Mouse (Mus musculus) heart, embryonic 16.5 days (tissue): ENCODE measurements around the gene Arl4d. TPM values are rescaled to one million over a fixed set of nuclear protein-coding genes. Genes with fewer than 3 reads are reported as not detected.

ENCODE experiments used
- ATAC-seq: fragments of 200-750 bp; cut with Nextera tagmentation; replicated peaks from 2 replicates; pipeline ENCODE4 v1.8.0; 2017; ENCODE audit warnings: moderate number of reproducible peaks; ENCODE audit not compliant: insufficient read depth, low FRiP score; ENCODE audit errors: extremely low read depth
- H3K27ac ChIP-seq: fragments of 300-500 bp; sonication (generic); 2 replicates; pipeline ENCODE4 v1.5.1; 2014; ENCODE audit warnings: mild to moderate bottlenecking, low read length, control low read depth, moderate library complexity
- H3K27me3 ChIP-seq: fragments of 300-500 bp; sonication (generic); 2 replicates; pipeline ENCODE4 v1.6.1; 2014; ENCODE audit warnings: low read length, mixed read lengths; ENCODE audit not compliant: control insufficient read depth, insufficient read depth
- H3K36me3 ChIP-seq: fragments of 300-500 bp; sonication (generic); 2 replicates; pipeline ENCODE4 v1.6.1; 2014; ENCODE audit not compliant: control insufficient read depth, insufficient read depth
- H3K4me1 ChIP-seq: fragments of 300-500 bp; sonication (generic); 2 replicates; pipeline ENCODE4 v1.6.1; 2014; ENCODE audit warnings: low read length, mixed read lengths; ENCODE audit not compliant: control insufficient read depth, insufficient read depth
- H3K4me2 ChIP-seq: fragments of 300-500 bp; sonication (generic); 2 replicates; pipeline ENCODE4 v1.6.1; 2014; ENCODE audit warnings: low read depth, mild to moderate bottlenecking, control low read depth, low read length
- H3K4me3 ChIP-seq: fragments of 300-500 bp; sonication (generic); 2 replicates; pipeline ENCODE4 v1.5.1; 2014; ENCODE audit warnings: mild to moderate bottlenecking, control low read depth, low read length
- H3K9ac ChIP-seq: fragments of 300-500 bp; sonication (generic); 2 replicates; pipeline ENCODE4 v1.6.1; 2014; ENCODE audit warnings: low read length, control low read depth
- H3K9me3 ChIP-seq: fragments of 300-500 bp; sonication (generic); replicated peaks from 2 replicates; pipeline ENCODE4 v1.6.1; 2016; ENCODE audit warnings: low read length; ENCODE audit not compliant: control insufficient read depth
- WGBS: fragments of 180-500 bp; shearing (Covaris S2); extraction: QIAGEN DNeasy Blood & Tissue Kit; methylation state at CpG from one replicate; pipeline ENCODE4 v1.1.7; 2014; 5-methylcytosine and 5-hydroxymethylcytosine counted together
- polyA plus RNA-seq: library from polyadenylated mRNA; unstranded; fragments of >200 nt; fragmentation: Nextera tagmentation; extraction: Ambion mirVana; gene quantifications from 2 replicates; pipeline ENCODE4 v1.2.1, GENCODE M21; 2015

Arl4d gene
- polyA plus RNA-seq, 1 experiment from 2014 or later = 6.4 TPM

- WGBS = 57% methylated on average over 7 of the region's 7 CpGs
- Histone ChIP-seq H3K9me3 (peaks cover 5% of the 10 kb centered on the region), H3K4me1 (peaks cover 12% of the 10 kb centered on the region; the same call in 1 of the 2 replicates), H3K9ac (peak overlapping the region; percentile 36; the same call in 1 of the 2 replicates), H3K4me2 (no peak overlapping the region), H3K4me3 (no peak overlapping the region), H3K27me3 (no peaks in the 10 kb centered on the region), H3K27ac (no peak overlapping the region), H3K36me3 (no peaks in the 10 kb centered on the region)
- ATAC-seq = no peak
Measured at GRCm38 (mm10) chr11:101699991-101700390, 34.6 kb downstream of the Arl4d start.

- H3K36me3 ChIP-seq = no peaks in the 10 kb centered on the region
- H3K27ac ChIP-seq = no peak overlapping the region
- H3K4me3 ChIP-seq = no peak overlapping the region
- H3K9ac ChIP-seq = peak overlapping the region; percentile 36
- 23% methylated on average over 12 of the region's 12 CpGs for WGBS
- peaks cover 12% of the 10 kb centered on the region; the same call in 1 of the 2 replicates for H3K4me1 ChIP-seq
- H3K4me2 ChIP-seq = no peak overlapping the region
- H3K9me3 ChIP-seq = peaks cover 5% of the 10 kb centered on the region
- ATAC-seq = no peak
- H3K27me3 ChIP-seq = no peaks in the 10 kb centered on the region
Measured at GRCm38 (mm10) chr11:101700446-101700845, 35.1 kb downstream of the Arl4d start.

- ATAC-seq = no peak
- no peaks in the 10 kb centered on the region for H3K9me3 ChIP-seq
- peaks cover 8% of the 10 kb centered on the region; the same call in 1 of the 2 replicates for H3K4me1 ChIP-seq
- no peaks in the 10 kb centered on the region for H3K27me3 ChIP-seq
- H3K4me3 ChIP-seq = no peak overlapping the region
- no peak overlapping the region for H3K4me2 ChIP-seq
- WGBS = 69% methylated on average over 5 of the region's 5 CpGs
- no peak overlapping the region for H3K9ac ChIP-seq
- H3K27ac ChIP-seq = no peak overlapping the region
- no peaks in the 10 kb centered on the region for H3K36me3 ChIP-seq
Measured at GRCm38 (mm10) chr11:101704081-101704480, 38.7 kb downstream of the Arl4d start.

- no peak for ATAC-seq
- Histone ChIP-seq H3K9ac (no peak overlapping the region), H3K27ac (no peak overlapping the region), H3K4me1 (no peaks in the 10 kb centered on the region), H3K36me3 (no peaks in the 10 kb centered on the region), H3K4me2 (no peak overlapping the region), H3K4me3 (no peak overlapping the region), H3K27me3 (no peaks in the 10 kb centered on the region), H3K9me3 (no peaks in the 10 kb centered on the region)
- 82% methylated on average over 10 of the region's 10 CpGs for WGBS
Measured at GRCm38 (mm10) chr11:101706764-101707448, 41.6 kb downstream of the Arl4d start.

GRCm38 (mm10) chr11:101708482-101708881, 43.1 kb downstream of the Arl4d start:
- H3K27ac ChIP-seq = no peak overlapping the region
- no peaks in the 10 kb centered on the region for H3K9me3 ChIP-seq
- WGBS = 32% methylated on average over 5 of the region's 5 CpGs

GRCm38 (mm10) chr11:101712811-101713210, 47.5 kb downstream of the Arl4d start:
- 71% methylated on average over 9 of the region's 9 CpGs for WGBS
- Histone ChIP-seq H3K4me2 (no peak overlapping the region), H3K27me3 (no peaks in the 10 kb centered on the region), H3K27ac (no peak overlapping the region), H3K4me1 (no peaks in the 10 kb centered on the region), H3K4me3 (no peak overlapping the region), H3K36me3 (no peaks in the 10 kb centered on the region), H3K9me3 (no peaks in the 10 kb centered on the region), H3K9ac (no peak overlapping the region)
- no peak for ATAC-seq

More at GRCm38 (mm10) chr11:101708482-101708881, 43.1 kb downstream of the Arl4d start:
- Histone ChIP-seq H3K27me3 (no peaks in the 10 kb centered on the region), H3K36me3 (no peaks in the 10 kb centered on the region), H3K4me3 (no peak overlapping the region), H3K9ac (no peak overlapping the region), H3K4me1 (no peaks in the 10 kb centered on the region), H3K4me2 (no peak overlapping the region)
- no peak for ATAC-seq

- 76% methylated on average over 7 of the region's 7 CpGs for WGBS
- H3K4me2 ChIP-seq = no peak overlapping the region
Measured at GRCm38 (mm10) chr11:101714012-101714411, 48.7 kb downstream of the Arl4d start.

More at GRCm38 (mm10) chr11:101714012-101714411, 48.7 kb downstream of the Arl4d start:
- Histone ChIP-seq H3K4me1 (0 out of 2 replicates have a peak, but pooled peaks cover 2% of the 10 kb centered on the region), H3K36me3 (no peaks in the 10 kb centered on the region), H3K9ac (no peak overlapping the region), H3K4me3 (no peak overlapping the region), H3K27me3 (no peaks in the 10 kb centered on the region), H3K27ac (no peak overlapping the region), H3K9me3 (no peaks in the 10 kb centered on the region)
- ATAC-seq = no peak

Other genes with a start within 250 kb of the Arl4d start
- gene Aarsd1, start 247.9 kb upstream of the Arl4d start, polyA plus RNA-seq = 42.8 and 44.6 TPM in 2 replicates
- gene Gm27029, start 240.7 kb upstream of the Arl4d start, polyA plus RNA-seq = 15.8 and 17.2 TPM in 2 replicates
- gene Rundc1, start 240.5 kb upstream of the Arl4d start, polyA plus RNA-seq = 15.4 and 17.0 TPM in 2 replicates
- gene Ptges3l, start 240.2 kb upstream of the Arl4d start, polyA plus RNA-seq = 78.9 and 83.6 TPM in 2 replicates
- gene Rpl27, start 223.2 kb upstream of the Arl4d start, polyA plus RNA-seq = 166 and 174 TPM in 2 replicates
- gene Ifi35, start 217.1 kb upstream of the Arl4d start, polyA plus RNA-seq = 25.1 and 31.9 TPM in 2 replicates
- 7.9 and 8.2 TPM in 2 replicates for gene Rnd2, start 200.5 kb upstream of the Arl4d start, polyA plus RNA-seq
- 33.0 and 37.9 TPM in 2 replicates for gene Vat1, start 199.3 kb upstream of the Arl4d start, polyA plus RNA-seq
- gene Brca1, start 113.6 kb upstream of the Arl4d start, polyA plus RNA-seq = 5.8 and 7.1 TPM in 2 replicates
- 65.4 and 65.5 TPM in 2 replicates for gene Nbr1, start 113.4 kb upstream of the Arl4d start, polyA plus RNA-seq
- 3.5 and 4.3 TPM in 2 replicates for gene Tmem106a, start 83.3 kb upstream of the Arl4d start, polyA plus RNA-seq
- gene Gm11634, start 66.3 kb upstream of the Arl4d start, polyA plus RNA-seq = not detected in 2 replicates
- 48.5 and 53.1 TPM in 2 replicates for gene Rdm1, start 38.3 kb upstream of the Arl4d start, polyA plus RNA-seq
- 19.4 and 19.5 TPM in 2 replicates for gene Dhx8, start 67.4 kb downstream of the Arl4d start, polyA plus RNA-seq
- 3.3 and 4.2 TPM in 2 replicates for gene Etv4, start 119.8 kb downstream of the Arl4d start, polyA plus RNA-seq
- gene Meox1, start 228.8 kb downstream of the Arl4d start, polyA plus RNA-seq = 14.9 and 15.0 TPM in 2 replicates